Mouse (Mus musculus) stomach, embryonic 16.5 days (tissue): ENCODE data around the gene Olfr1410. TPM values are rescaled to one million over a fixed set of nuclear protein-coding genes. Genes with fewer than 3 reads are reported as not detected.

Experiments used
- ATAC-seq: fragments of 200-750 bp; cut with Nextera tagmentation; 2 replicates; pipeline ENCODE4 v1.8.0; 2017; ENCODE audit warnings: moderate number of reproducible peaks, moderate TSS enrichment; ENCODE audit not compliant: insufficient read depth, low FRiP score
- H3K27ac ChIP-seq: fragments of 300-500 bp; sonication (generic); 2 replicates; pipeline ENCODE4 v1.5.1; 2014; ENCODE audit warnings: low read length
- H3K27me3 ChIP-seq: fragments of 300-500 bp; sonication (generic); 2 replicates; pipeline ENCODE4 v1.6.1; 2014; ENCODE audit warnings: low read length, control low read depth, mixed read lengths; ENCODE audit not compliant: control insufficient read depth, insufficient read depth
- H3K36me3 ChIP-seq: fragments of 300-500 bp; sonication (generic); 2 replicates; pipeline ENCODE4 v1.6.1; 2014; ENCODE audit warnings: low read length; ENCODE audit not compliant: control insufficient read depth, insufficient read depth
- H3K4me1 ChIP-seq: fragments of 300-500 bp; sonication (generic); 2 replicates; pipeline ENCODE4 v1.6.1; 2014; ENCODE audit warnings: low read length, control low read depth, mixed read lengths; ENCODE audit not compliant: control insufficient read depth, insufficient read depth
- H3K4me2 ChIP-seq: fragments of 300-500 bp; sonication (generic); 2 replicates; pipeline ENCODE4 v1.6.1; 2014; ENCODE audit warnings: low read depth, low read length, mixed read lengths
- H3K4me3 ChIP-seq: fragments of 300-500 bp; sonication (generic); replicated peaks from 2 replicates; pipeline ENCODE4 v1.5.1; 2014; ENCODE audit warnings: mild to moderate bottlenecking, low read length
- H3K9ac ChIP-seq: fragments of 300-500 bp; sonication (generic); 2 replicates; pipeline ENCODE4 v1.6.1; 2014; ENCODE audit warnings: low read length
- H3K9me3 ChIP-seq: fragments of 300-500 bp; sonication (generic); replicated peaks from 2 replicates; pipeline ENCODE4 v1.6.1; 2016; ENCODE audit warnings: low read length, control low read depth; ENCODE audit not compliant: control insufficient read depth
- WGBS: fragments of 180-500 bp; shearing (Covaris S2); extraction: QIAGEN DNeasy Blood & Tissue Kit; methylation state at CpG from one replicate; pipeline ENCODE4 v1.1.7; 2014; 5-methylcytosine and 5-hydroxymethylcytosine counted together
- polyA plus RNA-seq: library from polyadenylated mRNA; unstranded; fragments of >200 nt; fragmentation: Nextera tagmentation; extraction: Ambion mirVana; gene quantifications from 2 replicates; pipeline ENCODE4 v1.2.1, GENCODE M21; 2015

The Olfr1410 gene
- polyA plus RNA-seq, 1 experiment from 2014 or later, result not detected

- H3K27me3 ChIP-seq, result no peaks in the 10 kb centered on the region
- no peak overlapping the region for H3K4me2 ChIP-seq
- H3K36me3 ChIP-seq, result no peaks in the 10 kb centered on the region
- H3K4me3 ChIP-seq, result no peak overlapping the region
- ATAC-seq, result no peak
- H3K4me1 ChIP-seq, result peaks cover 5% of the 10 kb centered on the region; the same call in 1 of the 2 replicates
- H3K27ac ChIP-seq, result no peak overlapping the region
- no peak overlapping the region for H3K9ac ChIP-seq
- WGBS, result 71% methylated on average over 7 of the region's 7 CpGs
- no peaks in the 10 kb centered on the region for H3K9me3 ChIP-seq
Measured at GRCm38 (mm10) chr1:92646601-92647000, 41.0 kb downstream of the Olfr1410 start.

GRCm38 (mm10) chr1:92647026-92647425, 41.4 kb downstream of the Olfr1410 start:
- Histone ChIP-seq H3K4me3 (no peak overlapping the region), H3K36me3 (no peaks in the 10 kb centered on the region), H3K4me2 (no peak overlapping the region), H3K27ac (no peak overlapping the region), H3K9ac (no peak overlapping the region), H3K27me3 (no peaks in the 10 kb centered on the region), H3K4me1 (peaks cover 4% of the 10 kb centered on the region; the same call in 1 of the 2 replicates), H3K9me3 (no peaks in the 10 kb centered on the region)
- 70% methylated on average over 4 of the region's 4 CpGs for WGBS
- ATAC-seq, result no peak

- ATAC-seq, result peak; percentile 21; the same call in 1 of the 2 replicates
- Histone ChIP-seq H3K27me3 (no peaks in the 10 kb centered on the region), H3K36me3 (no peaks in the 10 kb centered on the region), H3K4me1 (no peaks in the 10 kb centered on the region; the same call in 1 of the 2 replicates), H3K27ac (no peak overlapping the region), H3K9me3 (no peaks in the 10 kb centered on the region), H3K4me3 (no peak overlapping the region), H3K4me2 (peak overlapping the region; percentile 26), H3K9ac (0 out of 2 replicates have a peak overlapping the region, but pooled peaks have one; percentile 27)
- WGBS, result 6% methylated on average over 8 of the region's 8 CpGs
Measured at GRCm38 (mm10) chr1:92647752-92648151, 42.2 kb downstream of the Olfr1410 start.

GRCm38 (mm10) chr1:92648197-92648596, 42.6 kb downstream of the Olfr1410 start:
- Histone ChIP-seq H3K36me3 (no peaks in the 10 kb centered on the region), H3K4me2 (peak overlapping the region; percentile 14; the same call in 1 of the 2 replicates), H3K4me3 (no peak overlapping the region), H3K4me1 (no peaks in the 10 kb centered on the region; the same call in 1 of the 2 replicates), H3K27ac (no peak overlapping the region), H3K9me3 (no peaks in the 10 kb centered on the region), H3K9ac (0 out of 2 replicates have a peak overlapping the region, but pooled peaks have one; percentile 27), H3K27me3 (no peaks in the 10 kb centered on the region)
- WGBS, result 38% methylated on average over 10 of the region's 10 CpGs
- no peak for ATAC-seq

GRCm38 (mm10) chr1:92648673-92649072, 43.1 kb downstream of the Olfr1410 start, which contains the start of gene Otos:
Otos (minus strand) TSS chr1:92648841.
- WGBS, result 20% methylated on average over 8 of the region's 8 CpGs
- Histone ChIP-seq H3K4me1 (no peaks in the 10 kb centered on the region; the same call in 1 of the 2 replicates), H3K4me2 (peak within 1 kb of the TSS; percentile 26), H3K36me3 (no peaks in the 10 kb centered on the region), H3K9ac (0 out of 2 replicates have a peak within 1 kb of the TSS, but pooled peaks have one; percentile 27), H3K27ac (no peak within 1 kb of the TSS), H3K4me3 (no peak within 1 kb of the TSS), H3K9me3 (no peaks in the 10 kb centered on the region), H3K27me3 (no peaks in the 10 kb centered on the region)
- ATAC-seq, result peak; percentile 68

- H3K4me2 ChIP-seq, result no peak overlapping the region
- 62% methylated on average over 3 of the region's 3 CpGs for WGBS
- H3K27me3 ChIP-seq, result no peaks in the 10 kb centered on the region
- H3K36me3 ChIP-seq, result no peaks in the 10 kb centered on the region
- H3K4me1 ChIP-seq, result no peaks in the 10 kb centered on the region; the same call in 1 of the 2 replicates
- no peaks in the 10 kb centered on the region for H3K9me3 ChIP-seq
- H3K4me3 ChIP-seq, result no peak overlapping the region
- ATAC-seq, result no peak
- H3K27ac ChIP-seq, result no peak overlapping the region
- H3K9ac ChIP-seq, result no peak overlapping the region
Measured at GRCm38 (mm10) chr1:92651467-92651866, 45.9 kb downstream of the Olfr1410 start.

GRCm38 (mm10) chr1:92653179-92653578, 47.6 kb downstream of the Olfr1410 start:
- H3K4me2 ChIP-seq, result no peak overlapping the region
- 83% methylated on average over 3 of the region's 3 CpGs for WGBS
- no peaks in the 10 kb centered on the region for H3K9me3 ChIP-seq

GRCm38 (mm10) chr1:92654676-92655075, 49.1 kb downstream of the Olfr1410 start:
- Histone ChIP-seq H3K27me3 (no peaks in the 10 kb centered on the region), H3K36me3 (no peaks in the 10 kb centered on the region), H3K4me1 (no peaks in the 10 kb centered on the region), H3K9ac (no peak overlapping the region), H3K27ac (no peak overlapping the region), H3K4me3 (no peak overlapping the region), H3K9me3 (no peaks in the 10 kb centered on the region), H3K4me2 (no peak overlapping the region)
- ATAC-seq, result no peak
- WGBS, result 56% methylated on average over 2 of the region's 2 CpGs

More at GRCm38 (mm10) chr1:92653179-92653578, 47.6 kb downstream of the Olfr1410 start:
- Histone ChIP-seq H3K4me3 (no peak overlapping the region), H3K27ac (no peak overlapping the region), H3K9ac (no peak overlapping the region), H3K4me1 (no peaks in the 10 kb centered on the region; the same call in 1 of the 2 replicates), H3K27me3 (no peaks in the 10 kb centered on the region), H3K36me3 (no peaks in the 10 kb centered on the region)
- ATAC-seq, result no peak

GRCm38 (mm10) chr1:92657025-92657820, 51.6 kb downstream of the Olfr1410 start:
- 70% methylated on average over 11 of the region's 11 CpGs for WGBS

More at GRCm38 (mm10) chr1:92657025-92657820, 51.6 kb downstream of the Olfr1410 start:
- no peak for ATAC-seq
- Histone ChIP-seq H3K4me1 (peaks cover 3% of the 10 kb centered on the region; the same call in 1 of the 2 replicates), H3K27me3 (no peaks in the 10 kb centered on the region), H3K36me3 (no peaks in the 10 kb centered on the region), H3K4me3 (no peak overlapping the region), H3K9me3 (no peaks in the 10 kb centered on the region), H3K4me2 (no peak overlapping the region), H3K9ac (no peak overlapping the region), H3K27ac (no peak overlapping the region)
